Mouse (Mus musculus) retina, postnatal 7 days (tissue): ENCODE data around the gene Rsph9.
A peak's percentile ranks its signal among the peaks of the same experiment; 100 is the strongest.

Experiments used
- DNase-seq: peaks from one replicate; pipeline ENCODE4 v3.0.0-alpha.2; 2012; ENCODE audit warnings: low read depth, low spot score

Gene Rsph9

DNA sequence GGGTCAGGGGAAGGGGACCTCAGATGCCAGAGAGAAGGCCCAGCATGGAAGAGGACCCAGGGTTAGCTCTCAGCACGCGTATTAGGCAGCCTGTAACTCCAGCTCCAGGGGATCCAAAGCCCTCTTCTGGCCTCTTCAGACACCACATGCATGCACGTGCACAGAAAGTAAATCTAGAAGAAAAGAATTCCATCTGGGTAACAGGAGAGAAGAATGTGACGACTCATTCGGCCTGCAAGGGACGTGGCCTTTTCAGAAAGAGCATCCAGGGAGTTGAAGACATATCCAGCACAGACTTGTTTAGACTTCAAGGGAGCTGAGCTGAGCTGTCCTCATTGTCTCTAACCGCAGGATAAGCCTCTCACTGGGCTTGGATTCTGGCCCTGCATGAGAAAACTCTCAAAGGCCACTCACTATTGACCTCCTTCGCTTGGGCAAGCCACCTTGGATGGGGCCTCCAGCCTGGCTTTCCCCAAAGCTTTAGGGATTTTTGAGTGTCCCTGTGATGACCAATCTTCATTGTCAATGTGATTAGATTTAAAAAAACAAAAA is 41.3 kb downstream of the Rsph9 start:
- no peak for DNase-seq

DNA sequence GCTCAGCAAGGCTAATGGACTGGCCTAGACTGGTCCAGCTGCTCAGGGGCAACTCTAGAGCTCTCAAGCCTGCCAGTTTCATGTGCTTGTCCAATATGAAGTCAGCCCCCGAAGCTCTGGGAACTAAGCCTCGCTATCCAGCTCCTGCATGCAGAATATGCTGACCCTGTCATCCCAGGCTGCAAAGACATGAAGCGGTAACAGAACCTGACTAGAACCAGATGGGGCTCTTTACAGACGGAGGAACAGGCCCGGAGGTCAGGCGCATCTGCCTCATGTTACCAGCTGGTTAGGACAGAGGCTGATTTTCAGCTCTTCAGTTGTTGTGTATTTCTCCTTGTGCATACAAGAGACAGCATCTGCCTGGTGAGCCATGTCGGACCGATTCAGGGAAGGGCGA is 42.1 kb downstream of the Rsph9 start:
- DNase-seq: no peak

DNA sequence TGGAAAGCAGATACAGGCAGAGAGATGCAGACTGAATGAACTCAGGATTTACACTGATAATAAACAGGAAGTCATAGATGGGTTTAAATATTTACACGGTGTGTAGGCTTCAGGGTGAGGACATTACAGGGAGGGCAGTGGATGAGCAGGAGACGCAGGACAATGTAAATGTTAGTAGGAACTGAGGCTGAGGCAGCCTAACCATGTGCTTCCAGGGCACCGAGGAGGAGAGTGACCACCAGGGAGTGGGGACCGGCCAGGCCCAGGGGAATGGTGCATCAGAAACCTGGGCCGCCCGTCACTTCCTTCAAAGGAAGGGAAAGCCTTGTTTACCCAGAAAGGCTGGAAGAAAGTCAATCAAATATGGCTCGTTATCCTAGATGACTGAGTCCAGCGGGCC is 45.5 kb downstream of the Rsph9 start:
- no peak for DNase-seq

DNA sequence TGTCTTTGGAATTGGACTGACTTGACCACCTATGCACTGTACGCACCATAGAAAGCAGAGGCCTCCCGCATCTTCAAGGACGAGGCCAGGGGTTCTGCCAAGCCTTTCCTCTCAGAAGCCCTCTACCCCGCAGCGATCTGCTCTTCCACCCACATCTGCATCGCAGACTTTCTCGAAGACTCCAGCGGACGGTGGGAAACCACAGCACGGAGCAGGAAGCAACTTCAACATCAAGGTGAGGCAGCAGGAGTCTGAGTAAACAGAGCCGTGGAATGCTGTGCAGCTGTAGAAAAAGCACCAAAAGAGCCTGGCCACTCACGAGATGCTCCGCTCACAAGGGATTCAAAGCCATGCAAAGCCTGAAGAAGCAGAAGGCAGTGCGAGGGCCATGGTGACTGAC is 52.1 kb downstream of the Rsph9 start:
- no peak for DNase-seq

DNA sequence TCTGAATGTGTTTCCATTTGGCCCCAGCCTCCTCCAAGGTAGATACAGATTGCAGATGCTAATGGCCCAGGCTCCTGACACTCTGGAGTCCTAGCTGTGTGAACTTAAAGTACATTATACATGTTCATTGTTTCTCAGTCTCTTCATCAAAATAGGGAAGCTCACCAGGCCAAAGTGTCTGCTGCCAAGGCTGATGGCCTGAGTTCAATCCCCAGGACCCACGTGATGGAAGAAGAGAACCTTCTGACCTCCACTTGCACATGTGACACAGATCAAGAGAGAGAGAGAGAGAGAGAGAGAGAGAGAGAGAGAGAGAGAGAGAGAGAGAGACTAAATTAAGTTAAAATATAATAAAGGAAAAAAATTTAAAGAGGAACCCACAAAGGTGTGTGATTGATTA is 52.7 kb downstream of the Rsph9 start:
- no peak for DNase-seq

DNA sequence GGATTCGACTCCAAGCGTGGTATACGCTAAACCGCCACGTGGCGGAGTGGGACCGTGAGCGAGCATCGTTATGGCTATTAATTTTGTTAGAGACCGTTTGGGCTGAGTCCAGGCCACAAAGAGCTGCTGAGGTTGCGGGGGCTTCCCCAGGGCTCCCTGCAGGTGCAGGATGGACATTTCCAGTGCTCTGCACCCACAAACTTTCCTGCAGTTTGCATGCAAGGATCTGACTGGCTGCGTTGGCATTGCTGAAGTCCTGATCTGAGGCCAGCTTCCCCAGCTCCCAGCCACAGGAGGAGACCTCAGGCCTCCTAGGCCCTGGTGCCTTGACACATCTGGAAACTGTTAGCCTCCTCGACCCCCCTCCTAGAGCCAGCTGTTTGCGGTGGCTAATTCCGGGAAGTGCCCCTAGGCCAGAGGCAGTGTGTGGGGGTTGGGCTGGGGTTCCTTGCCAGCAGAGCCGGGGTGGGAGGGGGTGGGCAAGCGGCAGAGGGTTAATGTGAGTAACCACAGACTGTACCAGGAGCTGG is 57.6 kb downstream of the Rsph9 start:
- DNase-seq: no peak

DNA sequence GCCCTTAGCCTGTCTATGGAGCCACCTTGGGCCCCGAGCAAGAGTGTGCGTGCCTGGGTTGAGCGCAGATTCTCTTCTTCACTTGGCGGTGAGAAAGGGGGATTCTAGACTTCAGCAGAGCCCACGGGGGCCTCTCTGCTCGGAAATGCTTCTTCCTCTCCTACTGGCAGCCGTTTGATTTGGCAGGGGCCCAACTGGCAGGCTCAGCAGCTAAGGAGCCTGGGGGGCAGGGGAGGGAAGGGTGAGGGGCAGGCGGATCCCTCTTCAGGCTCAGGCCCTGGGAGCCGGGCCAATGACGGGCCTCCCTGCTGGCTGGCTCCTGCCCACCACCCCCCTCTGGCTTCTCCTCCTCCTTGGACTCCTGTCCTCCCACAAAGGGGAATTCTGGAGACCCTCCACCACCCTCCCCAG is 59.9 kb downstream of the Rsph9 start:
- DNase-seq: peak; percentile 72

DNA sequence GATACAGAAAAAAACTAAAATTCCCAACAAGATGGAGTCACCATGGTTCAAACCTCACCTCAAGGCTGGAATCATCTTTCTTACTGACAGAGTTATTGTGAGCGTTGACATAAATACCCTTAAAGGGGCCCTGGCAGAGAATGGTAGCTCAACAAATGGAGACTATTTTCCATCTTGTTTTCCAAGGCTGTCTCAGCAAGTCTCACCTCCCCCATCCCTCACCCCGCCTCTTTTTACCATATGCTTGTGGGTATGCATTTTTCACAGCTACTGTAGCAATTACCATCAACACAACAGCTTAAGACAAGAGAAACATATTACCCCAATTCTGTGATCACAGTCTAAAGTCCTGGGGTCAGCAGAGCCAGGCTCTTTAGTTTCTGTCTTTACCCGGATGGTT is 60.6 kb downstream of the Rsph9 start:
- DNase-seq: no peak

DNA sequence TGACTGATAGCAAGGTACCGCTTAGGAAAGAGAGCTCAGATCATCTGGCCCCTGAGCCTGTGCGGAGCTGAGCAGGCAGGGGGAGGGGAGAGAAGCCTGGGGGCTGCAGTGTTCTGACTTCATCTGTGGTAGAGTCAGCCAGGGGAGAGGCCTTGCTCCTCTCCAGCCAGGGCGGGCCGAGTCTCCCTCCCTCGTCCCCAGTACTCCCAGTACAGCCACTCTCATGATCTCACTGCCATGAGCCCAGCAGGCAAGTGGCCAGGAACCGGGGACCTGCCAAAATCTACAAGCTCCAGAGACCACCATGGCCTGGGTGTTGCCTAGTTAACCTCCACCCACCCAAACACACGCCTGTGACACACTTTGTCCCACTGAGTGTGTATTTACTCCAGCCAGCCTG is 62.4 kb downstream of the Rsph9 start:
- no peak for DNase-seq

DNA sequence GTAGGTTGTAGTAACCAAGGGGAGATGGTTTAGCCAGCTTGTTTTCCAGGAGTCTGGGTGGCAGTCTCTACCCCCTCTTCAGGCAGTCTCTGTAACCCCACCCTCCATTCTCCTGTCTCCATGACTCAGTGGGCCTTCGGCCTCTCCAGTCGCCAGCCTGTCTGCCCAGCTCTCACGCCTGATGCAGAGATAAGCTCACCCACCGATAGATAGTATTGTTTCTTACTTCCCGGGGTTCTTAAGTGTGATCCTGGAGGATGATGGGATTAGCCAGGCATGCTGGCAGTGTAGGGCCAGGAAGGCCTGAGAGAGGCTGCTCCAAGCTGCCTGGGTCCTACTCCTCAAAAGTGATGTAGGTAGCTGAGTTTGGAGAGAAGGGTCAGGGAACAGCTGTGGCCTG is 63.0 kb downstream of the Rsph9 start:
- no peak for DNase-seq

DNA sequence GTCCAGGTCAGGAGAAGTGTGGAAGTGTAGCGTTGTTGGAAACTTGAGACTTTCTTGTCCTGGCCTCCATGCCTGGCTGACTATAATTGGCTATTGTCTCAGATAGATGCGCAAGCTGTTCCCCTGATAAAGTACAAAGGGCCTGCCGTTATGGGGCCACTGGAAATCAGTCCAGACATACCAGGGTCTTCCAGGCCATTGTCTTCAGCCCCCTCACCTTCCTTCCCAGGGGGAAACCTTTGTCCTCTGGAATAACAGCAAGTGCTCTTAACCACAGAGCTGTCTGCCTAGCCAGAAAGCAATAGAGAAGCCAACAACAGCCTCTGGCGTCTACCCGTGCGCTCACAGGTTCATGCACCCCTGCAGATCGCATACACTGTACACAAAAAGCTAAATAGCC is 63.6 kb downstream of the Rsph9 start:
- no peak for DNase-seq

DNA sequence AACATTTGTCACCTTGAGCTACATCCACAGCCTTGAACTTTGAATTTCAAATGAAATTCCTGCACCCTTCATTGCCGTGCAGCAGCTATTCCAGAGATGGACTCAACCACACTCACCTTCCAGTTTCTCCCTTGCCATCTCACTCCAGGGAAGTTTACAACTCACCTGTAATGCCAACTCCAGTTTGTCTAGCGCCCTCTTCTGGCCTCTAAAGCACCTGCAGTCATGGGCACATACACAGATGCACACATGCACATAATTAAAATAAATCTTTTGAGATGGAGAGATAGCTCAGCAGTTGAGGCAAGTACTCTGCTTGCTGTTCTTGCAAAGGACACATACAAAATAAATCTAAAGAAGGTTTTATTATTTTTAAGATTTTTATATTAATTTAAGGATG is 65.0 kb downstream of the Rsph9 start:
- no peak for DNase-seq

DNA sequence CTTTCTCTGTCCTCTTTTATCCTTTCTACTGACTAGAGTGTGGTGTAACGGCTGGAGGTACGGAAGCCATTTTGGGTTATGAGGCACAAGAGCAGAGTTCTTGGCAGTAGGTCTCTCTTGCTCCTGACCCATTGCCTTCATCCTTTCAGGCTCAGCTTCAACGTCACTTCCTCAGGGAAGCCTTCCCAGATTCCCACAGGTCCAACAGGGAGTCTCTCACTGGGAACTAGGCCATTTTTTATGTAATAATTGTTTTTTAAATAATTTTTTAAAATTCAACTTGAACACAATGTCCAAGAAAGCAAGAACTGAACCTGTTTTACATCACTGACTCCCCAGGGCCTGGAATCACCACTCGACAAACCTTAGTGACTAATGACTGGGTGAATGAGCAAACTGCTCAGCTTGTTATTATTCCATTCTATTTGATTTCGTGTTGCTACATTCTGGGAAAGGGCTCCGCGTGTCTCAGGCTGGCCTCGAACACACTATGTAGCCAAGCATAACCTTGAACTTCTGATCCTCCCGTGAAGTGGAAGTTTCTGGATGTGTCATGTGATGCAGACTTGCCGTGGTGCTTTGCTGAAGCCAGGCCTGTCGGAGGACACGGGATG is 66.0 kb downstream of the Rsph9 start:
- no peak for DNase-seq

DNA sequence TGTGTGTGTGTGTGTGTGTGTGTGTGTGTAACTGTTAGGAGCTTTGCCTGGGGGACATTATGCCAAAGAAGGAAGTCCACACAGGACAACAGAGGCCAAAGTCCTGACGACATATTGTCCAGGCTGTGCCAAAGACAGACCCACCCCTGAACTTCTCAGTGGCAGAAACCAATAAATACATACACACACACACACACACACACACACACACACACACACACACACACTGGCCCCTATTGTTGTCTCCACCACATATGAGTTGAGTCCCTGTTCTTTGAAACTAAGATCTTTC is 67.8 kb downstream of the Rsph9 start:
- no peak for DNase-seq

DNA sequence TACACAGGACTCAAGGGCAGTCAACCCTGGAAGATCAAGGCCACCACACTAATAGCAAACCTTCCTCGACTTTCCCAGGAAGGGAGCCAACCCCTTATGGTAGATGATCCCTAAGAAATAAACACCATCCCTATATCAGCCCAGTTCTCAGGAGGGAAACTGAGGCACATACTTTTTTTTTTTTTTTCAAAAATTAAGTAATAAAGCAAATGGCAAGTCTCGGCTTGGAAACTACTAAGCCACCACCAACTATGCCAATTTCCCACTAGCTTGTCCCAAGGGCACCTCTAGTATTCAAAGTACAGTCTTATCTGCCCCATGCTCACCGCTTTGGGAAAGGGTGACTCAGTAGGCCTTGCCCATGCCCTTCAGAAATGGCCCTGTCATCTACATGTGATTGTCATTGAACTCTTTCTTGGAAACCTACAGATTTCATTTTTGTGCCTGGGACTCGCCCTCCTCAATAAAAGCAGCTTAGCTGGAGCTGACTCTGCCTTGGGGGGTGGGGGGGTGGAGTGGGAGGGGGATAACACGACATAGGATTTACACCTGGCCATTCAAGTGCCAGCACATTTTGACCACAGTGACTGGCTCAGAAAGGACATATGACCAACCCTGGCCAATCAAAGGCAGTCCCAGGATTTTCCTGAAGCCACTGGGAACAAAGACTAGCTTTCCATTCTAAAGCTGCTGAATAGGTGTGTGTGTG is 68.3 kb downstream of the Rsph9 start:
- no peak for DNase-seq

DNA sequence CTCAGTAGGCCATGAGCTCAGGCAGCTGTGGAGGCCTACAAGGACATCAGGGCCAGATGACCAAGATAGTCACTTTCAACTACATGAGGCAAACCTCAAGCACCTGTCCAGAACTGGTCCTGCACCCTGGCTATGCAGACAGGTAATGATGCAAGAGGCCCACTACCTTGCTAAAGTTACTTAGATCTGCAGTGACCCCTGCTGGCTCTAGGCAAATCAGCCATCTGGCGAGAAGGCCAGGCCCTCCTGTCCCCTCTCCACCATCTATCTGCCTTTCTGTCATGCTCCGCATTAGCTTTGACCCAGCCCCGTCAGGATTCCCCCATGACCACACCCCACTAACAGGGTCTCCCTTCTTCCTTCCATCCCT is 68.9 kb downstream of the Rsph9 start:
- no peak for DNase-seq

DNA sequence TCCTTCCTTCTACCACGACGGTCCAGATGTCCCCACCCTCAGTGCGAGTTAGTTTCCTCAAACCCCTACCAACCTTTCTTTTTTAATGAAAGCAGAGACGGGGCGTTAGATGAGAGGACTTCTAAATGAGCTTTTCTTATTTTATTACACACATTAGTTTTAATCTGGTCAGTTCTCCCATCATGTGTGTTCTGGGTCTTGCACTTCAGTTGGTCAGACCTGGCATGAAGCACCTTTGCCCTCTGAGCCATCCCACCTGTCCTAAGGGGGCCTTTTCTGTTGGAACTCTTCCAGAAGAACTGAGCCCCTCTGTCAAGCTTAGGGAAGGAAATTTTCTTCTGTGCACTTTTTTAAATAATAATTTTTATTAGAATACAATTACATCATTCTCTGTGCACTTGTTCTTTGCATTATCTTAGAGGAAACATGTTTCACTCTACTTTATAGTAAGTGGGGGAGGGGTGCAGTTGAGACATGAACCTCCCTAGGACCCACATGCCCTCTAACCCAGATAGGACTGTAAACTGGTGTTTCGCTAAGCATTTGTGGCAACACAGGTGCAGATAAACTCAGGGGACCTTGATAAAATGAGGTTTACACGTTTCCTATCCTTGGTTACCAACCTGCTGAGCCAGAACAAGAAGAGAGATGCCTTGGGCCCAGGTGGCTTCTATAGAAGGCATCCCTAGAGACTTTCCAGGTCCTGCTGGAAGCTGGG is 69.5 kb downstream of the Rsph9 start:
- DNase-seq: no peak

DNA sequence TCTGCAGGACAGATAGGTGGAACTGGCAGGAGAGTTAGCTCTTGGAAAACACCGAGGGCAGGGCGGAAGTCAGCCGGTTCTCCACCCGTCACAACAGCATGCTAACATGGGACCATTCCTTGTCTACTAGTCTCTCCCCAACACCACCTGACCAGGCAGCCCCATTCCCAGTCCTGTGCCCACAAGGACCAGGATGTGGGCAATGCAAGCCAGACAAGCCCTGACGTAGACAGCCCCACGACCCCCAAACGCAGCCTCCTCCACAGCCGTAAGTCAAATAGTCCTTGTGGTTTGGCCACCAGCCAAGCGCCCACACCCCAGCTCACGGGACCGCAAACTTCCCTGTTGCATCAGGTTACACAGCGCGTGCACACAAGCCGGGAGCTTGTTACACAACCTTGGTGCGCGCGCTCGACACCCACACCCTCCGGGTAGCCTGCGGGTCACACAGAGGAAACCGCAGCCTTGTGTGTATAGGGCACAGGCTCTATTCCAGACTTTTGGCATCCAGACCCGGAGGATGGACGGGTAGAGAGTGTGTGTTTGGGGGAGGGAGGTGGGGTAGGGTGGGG is 70.2 kb downstream of the Rsph9 start:
- DNase-seq: no peak
